Mouse (Mus musculus) heart, embryonic 16.5 days (tissue): ENCODE measurements at regions not wholly inside any gene's neighbourhood (a gene's known extent, or its start where the extent isn't known, plus 50 kb on each side); places are given as distances from the start of the nearest gene placed in this dataset.

Source experiments
- ATAC-seq: fragments of 200-750 bp; cut with Nextera tagmentation; replicated peaks from 2 replicates; pipeline ENCODE4 v1.8.0; 2017; ENCODE audit warnings: moderate number of reproducible peaks; ENCODE audit not compliant: insufficient read depth, low FRiP score; ENCODE audit errors: extremely low read depth
- H3K27ac ChIP-seq: fragments of 300-500 bp; sonication (generic); 2 replicates; pipeline ENCODE4 v1.5.1; 2014; ENCODE audit warnings: mild to moderate bottlenecking, low read length, control low read depth, moderate library complexity
- H3K27me3 ChIP-seq: fragments of 300-500 bp; sonication (generic); 2 replicates; pipeline ENCODE4 v1.6.1; 2014; ENCODE audit warnings: low read length, mixed read lengths; ENCODE audit not compliant: control insufficient read depth, insufficient read depth
- H3K36me3 ChIP-seq: fragments of 300-500 bp; sonication (generic); 2 replicates; pipeline ENCODE4 v1.6.1; 2014; ENCODE audit not compliant: control insufficient read depth, insufficient read depth
- H3K4me1 ChIP-seq: fragments of 300-500 bp; sonication (generic); 2 replicates; pipeline ENCODE4 v1.6.1; 2014; ENCODE audit warnings: low read length, mixed read lengths; ENCODE audit not compliant: control insufficient read depth, insufficient read depth
- H3K4me2 ChIP-seq: fragments of 300-500 bp; sonication (generic); 2 replicates; pipeline ENCODE4 v1.6.1; 2014; ENCODE audit warnings: low read depth, mild to moderate bottlenecking, control low read depth, low read length
- H3K4me3 ChIP-seq: fragments of 300-500 bp; sonication (generic); 2 replicates; pipeline ENCODE4 v1.5.1; 2014; ENCODE audit warnings: mild to moderate bottlenecking, control low read depth, low read length
- H3K9ac ChIP-seq: fragments of 300-500 bp; sonication (generic); 2 replicates; pipeline ENCODE4 v1.6.1; 2014; ENCODE audit warnings: low read length, control low read depth
- H3K9me3 ChIP-seq: fragments of 300-500 bp; sonication (generic); replicated peaks from 2 replicates; pipeline ENCODE4 v1.6.1; 2016; ENCODE audit warnings: low read length; ENCODE audit not compliant: control insufficient read depth
- WGBS: fragments of 180-500 bp; shearing (Covaris S2); extraction: QIAGEN DNeasy Blood & Tissue Kit; methylation state at CpG from one replicate; pipeline ENCODE4 v1.1.7; 2014; 5-methylcytosine and 5-hydroxymethylcytosine counted together

- ATAC-seq: no peak
- H3K4me3 ChIP-seq: no peak overlapping the region
- no peaks in the 10 kb centered on the region for H3K9me3 ChIP-seq
- H3K27ac ChIP-seq: no peak overlapping the region
- H3K27me3 ChIP-seq: no peaks in the 10 kb centered on the region
- no peaks in the 10 kb centered on the region for H3K36me3 ChIP-seq
- WGBS: 69% methylated on average over 5 of the region's 5 CpGs
- H3K4me2 ChIP-seq: no peak overlapping the region
- no peaks in the 10 kb centered on the region for H3K4me1 ChIP-seq
- H3K9ac ChIP-seq: no peak overlapping the region
Measured at GRCm38 (mm10) chr5:64655286-64655685, 147.9 kb upstream of the Klf3 start.

DNA sequence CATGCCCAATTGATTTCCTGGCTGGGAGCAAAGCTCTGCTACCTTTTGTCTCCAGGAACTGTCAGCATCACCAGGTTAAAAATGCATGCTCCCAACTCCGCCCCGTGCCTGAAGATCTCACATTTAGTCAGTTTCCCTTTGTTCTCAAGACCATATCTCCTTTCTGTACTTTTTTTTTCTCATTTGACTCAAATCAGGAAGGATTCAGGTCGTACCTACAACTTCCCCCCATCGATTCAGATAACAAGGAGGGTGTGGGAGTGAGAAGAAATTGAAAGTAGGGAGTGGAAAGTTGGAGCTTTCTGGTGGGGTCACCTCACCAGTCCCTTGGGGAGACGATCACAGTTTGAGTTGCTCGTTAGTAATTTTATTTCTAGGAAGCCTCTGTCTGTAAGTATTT is 141.2 kb upstream of the Klf3 start:
- Histone ChIP-seq H3K27me3 (no peaks in the 10 kb centered on the region), H3K27ac (no peak overlapping the region), H3K9ac (no peak overlapping the region), H3K4me1 (no peaks in the 10 kb centered on the region), H3K36me3 (no peaks in the 10 kb centered on the region), H3K9me3 (no peaks in the 10 kb centered on the region), H3K4me3 (no peak overlapping the region), H3K4me2 (no peak overlapping the region)
- no peak for ATAC-seq
- WGBS: 48% methylated on average over 6 of the region's 6 CpGs

DNA sequence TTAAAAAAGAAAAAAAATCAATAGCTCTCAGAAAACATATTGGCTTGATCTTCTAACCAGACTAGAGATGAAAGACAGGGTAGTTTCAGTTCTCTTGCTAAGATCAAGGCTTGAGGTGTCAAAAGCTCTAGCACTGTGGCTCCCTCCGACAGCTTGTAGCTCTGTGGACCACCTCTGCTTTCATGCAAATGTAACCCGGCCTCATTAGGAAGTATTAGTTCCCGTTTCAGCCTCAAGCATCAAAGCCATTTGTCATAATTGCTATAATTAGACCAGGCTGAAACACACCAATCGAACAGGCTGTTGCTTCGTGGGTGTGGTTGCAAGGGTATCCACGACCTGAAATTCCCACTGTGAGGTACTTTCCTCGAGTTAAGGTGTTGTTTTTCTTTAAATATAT is 140.7 kb upstream of the Klf3 start:
- Histone ChIP-seq H3K4me2 (no peak overlapping the region), H3K9me3 (no peaks in the 10 kb centered on the region), H3K9ac (no peak overlapping the region), H3K4me1 (no peaks in the 10 kb centered on the region), H3K27ac (no peak overlapping the region), H3K4me3 (no peak overlapping the region), H3K27me3 (no peaks in the 10 kb centered on the region), H3K36me3 (no peaks in the 10 kb centered on the region)
- ATAC-seq: no peak
- 42% methylated on average over 7 of the region's 7 CpGs for WGBS

GRCm38 (mm10) chr5:64663766-64664165 is 139.4 kb upstream of the Klf3 start:
- Histone ChIP-seq H3K27ac (no peak overlapping the region), H3K4me2 (no peak overlapping the region), H3K4me3 (no peak overlapping the region), H3K36me3 (no peaks in the 10 kb centered on the region), H3K9ac (no peak overlapping the region), H3K9me3 (no peaks in the 10 kb centered on the region), H3K27me3 (no peaks in the 10 kb centered on the region), H3K4me1 (no peaks in the 10 kb centered on the region)
- WGBS: 78% methylated on average over 1 of the region's 1 CpGs
- ATAC-seq: no peak

GRCm38 (mm10) chr5:64665064-64665463 is 138.1 kb upstream of the Klf3 start:
- 67% methylated on average over 3 of the region's 3 CpGs for WGBS
- no peaks in the 10 kb centered on the region for H3K9me3 ChIP-seq
- H3K27me3 ChIP-seq: no peaks in the 10 kb centered on the region
- no peak for ATAC-seq
- no peak overlapping the region for H3K4me3 ChIP-seq
- no peak overlapping the region for H3K4me2 ChIP-seq
- no peaks in the 10 kb centered on the region for H3K36me3 ChIP-seq
- no peak overlapping the region for H3K9ac ChIP-seq
- no peak overlapping the region for H3K27ac ChIP-seq
- no peaks in the 10 kb centered on the region for H3K4me1 ChIP-seq

DNA sequence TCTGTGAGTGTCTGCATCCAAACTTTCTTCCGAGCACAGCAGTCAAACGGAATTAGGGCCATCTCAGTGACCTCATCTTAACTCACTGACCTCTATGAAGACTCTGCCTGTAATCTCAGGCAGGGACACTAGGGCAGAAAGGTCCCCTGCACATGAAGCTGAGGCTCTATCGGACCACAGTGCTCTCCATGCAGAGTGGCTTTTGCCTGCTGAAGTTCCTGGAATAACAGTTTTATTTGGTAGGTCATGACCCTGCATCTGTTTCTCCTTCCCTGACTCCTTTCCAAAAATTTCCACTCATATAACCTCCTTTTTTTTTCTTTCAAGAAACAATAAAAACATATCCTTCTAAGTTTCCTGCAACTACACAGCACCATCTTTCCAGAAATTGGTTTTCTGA is 136.9 kb upstream of the Klf3 start:
- no peaks in the 10 kb centered on the region for H3K4me1 ChIP-seq
- no peaks in the 10 kb centered on the region for H3K36me3 ChIP-seq
- ATAC-seq: no peak
- H3K27ac ChIP-seq: no peak overlapping the region
- no peak overlapping the region for H3K4me3 ChIP-seq
- H3K4me2 ChIP-seq: no peak overlapping the region
- H3K9ac ChIP-seq: no peak overlapping the region
- no peaks in the 10 kb centered on the region for H3K27me3 ChIP-seq
- WGBS: 48% methylated on average over 3 of the region's 3 CpGs
- H3K9me3 ChIP-seq: no peaks in the 10 kb centered on the region

- no peak overlapping the region for H3K27ac ChIP-seq
- no peaks in the 10 kb centered on the region for H3K4me1 ChIP-seq
- no peaks in the 10 kb centered on the region for H3K9me3 ChIP-seq
- no peaks in the 10 kb centered on the region for H3K36me3 ChIP-seq
- H3K4me3 ChIP-seq: no peak overlapping the region
- 75% methylated on average over 3 of the region's 3 CpGs for WGBS
- no peak overlapping the region for H3K4me2 ChIP-seq
- ATAC-seq: no peak
- no peaks in the 10 kb centered on the region for H3K27me3 ChIP-seq
- no peak overlapping the region for H3K9ac ChIP-seq
Measured at GRCm38 (mm10) chr5:64667053-64667452, 136.1 kb upstream of the Klf3 start.

- Histone ChIP-seq H3K36me3 (no peaks in the 10 kb centered on the region), H3K4me1 (no peaks in the 10 kb centered on the region), H3K4me3 (no peak overlapping the region), H3K9ac (no peak overlapping the region), H3K27me3 (no peaks in the 10 kb centered on the region), H3K4me2 (no peak overlapping the region), H3K27ac (no peak overlapping the region), H3K9me3 (no peaks in the 10 kb centered on the region)
- no peak for ATAC-seq
- WGBS: 87% methylated on average over 2 of the region's 2 CpGs
Measured at GRCm38 (mm10) chr5:64673861-64674260, 129.3 kb upstream of the Klf3 start.

DNA sequence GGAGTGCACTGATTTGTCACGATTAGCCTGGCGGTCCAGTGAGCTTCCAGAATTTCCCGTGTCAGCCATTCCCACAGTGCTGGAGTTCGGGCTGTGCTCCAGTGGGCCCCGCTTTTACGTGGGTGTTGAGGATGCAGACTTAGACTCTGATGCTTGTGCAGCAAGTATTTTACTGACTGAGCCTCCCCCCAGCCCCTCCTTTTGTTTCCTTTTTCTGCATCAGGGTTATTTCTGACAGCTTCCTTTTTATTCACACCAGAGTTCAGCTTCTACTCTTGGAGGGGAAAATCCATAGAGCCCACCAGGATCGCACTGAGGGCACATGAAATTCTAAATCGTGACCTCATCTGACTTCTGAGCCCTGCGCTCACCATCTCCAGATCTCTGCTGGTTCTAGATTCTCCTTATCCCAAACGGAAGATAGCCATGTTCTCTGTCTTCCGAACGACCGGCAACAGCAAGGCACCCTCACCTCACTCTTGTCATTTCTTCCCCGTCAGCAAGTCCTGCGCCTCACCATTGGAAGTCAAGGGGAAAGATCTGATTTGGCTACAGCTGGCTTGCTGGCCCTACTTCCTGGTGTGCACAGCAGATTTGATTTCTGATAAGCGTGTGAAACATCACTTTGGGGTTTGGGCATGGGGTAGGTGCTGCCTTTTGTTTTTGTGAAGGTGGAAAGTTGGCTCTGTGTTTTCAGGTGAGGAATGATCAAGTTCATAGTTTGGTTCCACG is 126.8 kb upstream of the Klf3 start:
- Histone ChIP-seq H3K36me3 (no peaks in the 10 kb centered on the region), H3K9me3 (no peaks in the 10 kb centered on the region), H3K27me3 (no peaks in the 10 kb centered on the region), H3K4me3 (no peak overlapping the region), H3K4me2 (no peak overlapping the region), H3K9ac (no peak overlapping the region), H3K4me1 (no peaks in the 10 kb centered on the region), H3K27ac (no peak overlapping the region)
- no peak for ATAC-seq
- 81% methylated on average over 17 of the region's 17 CpGs for WGBS
